Mouse (Mus musculus) cortical plate, adult 2 months (tissue): ENCODE data around the gene Trp53i13. TPM values are rescaled to one million over a fixed set of nuclear protein-coding genes. Genes with fewer than 3 reads are reported as not detected.
A peak's percentile ranks its signal among the peaks of the same experiment; 100 is the strongest.
"Not testable (repeated sequence)": the region's sequence is repeated elsewhere in the genome, so short reads cannot be mapped to it uniquely, and the experiment has no call there.

ENCODE experiments used
- H3K27ac ChIP-seq: fragments of 200-500 bp; 2 replicates; pipeline ENCODE4 v1.5.1; 2012; ENCODE audit warnings: low read length, control low read depth, inconsistent platforms; ENCODE audit not compliant: insufficient read depth
- H3K4me1 ChIP-seq: fragments of 200-500 bp; 2 replicates; pipeline ENCODE4 v1.6.1; 2011; ENCODE audit warnings: low read length; ENCODE audit not compliant: control insufficient read depth, insufficient read depth
- H3K4me3 ChIP-seq: fragments of 200-500 bp; 2 replicates; pipeline ENCODE4 v1.5.1; 2011; ENCODE audit warnings: mild to moderate bottlenecking, low read length, control low read depth; ENCODE audit not compliant: insufficient read depth
- CTCF ChIP-seq: fragments of 200-500 bp; IDR thresholded peaks from 2 replicates; pipeline ENCODE4 v1.5.1; 2011; ENCODE audit warnings: mild to moderate bottlenecking, control low read depth, low read length; ENCODE audit not compliant: insufficient read depth; ENCODE audit errors: extremely low read depth
- POLR2A ChIP-seq: fragments of 200-500 bp; IDR thresholded peaks from 2 replicates; pipeline ENCODE4 v1.6.1; 2011; ENCODE audit warnings: mild to moderate bottlenecking, low read length, control low read depth; ENCODE audit not compliant: insufficient read depth; ENCODE audit errors: extremely low read depth
- polyA plus RNA-seq: library from polyadenylated mRNA; depleted of rRNA; stranded (reverse); fragments of >200 nt; gene quantifications from 2 replicates; pipeline ENCODE4 v1.2.3, GENCODE M21; 2012; rRNA removed

Gene Trp53i13
- polyA plus RNA-seq: 6.8 and 7.2 TPM in 2 replicates

DNA sequence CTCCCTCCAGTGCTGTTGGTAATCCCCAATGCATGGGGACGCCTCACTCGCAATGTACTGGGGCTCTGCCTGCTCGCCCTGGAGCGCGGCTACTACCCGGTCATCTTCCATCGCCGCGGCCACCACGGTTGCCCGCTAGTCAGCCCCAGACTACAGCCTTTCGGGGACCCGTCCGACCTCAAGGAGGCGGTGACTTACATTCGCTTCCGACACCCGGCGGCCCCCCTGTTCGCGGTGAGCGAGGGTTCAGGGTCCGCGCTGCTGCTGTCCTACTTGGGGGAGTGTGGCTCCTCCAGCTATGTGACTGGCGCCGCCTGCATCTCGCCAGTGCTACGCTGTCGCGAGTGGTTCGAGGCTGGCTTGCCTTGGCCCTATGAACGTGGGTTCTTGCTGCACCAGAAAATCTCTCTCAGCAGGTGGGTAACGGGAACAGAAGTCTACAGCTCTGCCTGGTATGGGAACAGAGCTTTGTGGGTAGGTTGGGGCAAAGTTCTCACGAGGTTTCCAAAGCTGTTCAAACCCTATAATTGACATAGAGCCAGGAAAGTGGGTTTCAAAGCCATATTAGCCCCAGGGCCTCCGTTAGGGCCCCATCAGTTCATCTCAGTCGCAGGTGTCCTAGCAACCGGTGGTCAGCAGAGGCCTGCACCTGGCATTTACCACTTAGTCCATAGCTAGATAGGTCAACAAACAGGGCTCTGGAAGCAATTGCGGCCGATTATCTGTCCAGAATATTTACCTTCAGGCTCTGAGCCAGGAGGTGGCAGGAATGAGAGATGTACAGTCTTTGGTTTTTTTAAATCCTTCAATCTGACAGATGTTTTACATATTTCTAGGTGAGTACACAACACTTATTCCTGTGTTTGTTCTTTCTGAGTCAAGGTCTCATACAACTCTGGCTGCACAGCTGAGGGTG lies at the start of gene Trp53i13:
Gene Trp53i13 (minus strand): TSS at position 344 of the 916 bp plus-strand sequence.
- no peak for TF ChIP-seq CTCF
- no peak for TF ChIP-seq POLR2A
- Histone ChIP-seq H3K4me3 (peak within 1 kb of the TSS; percentile 24), H3K27ac (no peak within 1 kb of the TSS), H3K4me1 (peaks cover 1% of the 10 kb centered on the region; the same call in 1 of the 2 replicates)

DNA sequence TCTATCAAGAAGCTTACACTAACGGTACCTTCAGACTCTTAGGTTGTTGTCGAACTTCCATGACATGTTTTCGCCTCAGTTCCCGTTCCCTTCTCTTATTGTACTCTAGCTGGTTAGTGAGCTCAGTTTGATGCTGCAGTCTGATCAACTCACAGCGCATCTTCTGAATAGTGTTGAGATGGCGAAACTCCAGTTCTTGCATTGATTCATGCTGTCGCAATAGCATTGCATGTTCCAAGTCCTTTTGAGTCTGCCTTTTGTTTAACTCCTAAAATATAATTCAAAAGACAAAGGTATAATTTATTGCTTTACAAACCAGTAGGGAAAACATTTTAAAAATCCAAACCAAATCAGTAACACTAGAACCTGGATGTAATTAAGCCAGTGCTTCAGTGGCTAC lies 29.5 kb upstream of the Trp53i13 start:
- H3K4me3 ChIP-seq: no peak overlapping the region
- H3K27ac ChIP-seq: no peak overlapping the region
- H3K4me1 ChIP-seq: no peaks in the 10 kb centered on the region
- TF ChIP-seq CTCF (no peak), POLR2A (no peak)

DNA sequence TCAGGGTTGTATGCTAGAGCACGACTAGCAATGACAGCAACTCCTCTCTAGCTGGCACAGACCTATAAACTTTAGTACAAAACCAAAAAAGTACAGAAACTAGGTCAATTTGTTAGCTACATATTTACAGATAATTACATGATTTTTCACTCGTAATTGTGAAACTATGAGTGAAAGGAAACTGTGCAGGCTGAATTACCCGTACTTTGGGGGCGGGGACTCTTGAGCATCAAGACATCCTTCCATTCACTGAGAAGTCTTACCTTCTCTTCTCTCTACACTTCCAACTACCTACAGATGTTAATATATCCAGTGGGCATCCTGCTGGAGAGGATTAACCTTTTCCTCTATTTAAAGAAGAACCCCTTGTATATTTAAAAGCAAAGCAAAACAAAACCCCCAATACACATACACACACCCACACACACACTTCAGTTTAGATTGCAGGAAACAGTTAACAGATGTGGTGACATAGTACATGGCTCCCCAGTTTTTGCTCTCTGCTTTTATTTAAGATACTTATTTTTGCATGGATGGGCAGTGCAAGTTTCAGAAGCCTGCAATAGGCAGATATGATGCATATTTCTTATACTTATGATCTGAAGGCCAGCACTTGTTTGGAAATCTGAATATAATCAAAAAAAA lies 16.5 kb upstream of the Trp53i13 start:
- no peaks in the 10 kb centered on the region for H3K4me1 ChIP-seq
- H3K4me3 ChIP-seq: no peak overlapping the region
- TF ChIP-seq POLR2A (no peak), CTCF (no peak)
- H3K27ac ChIP-seq: no peak overlapping the region

DNA sequence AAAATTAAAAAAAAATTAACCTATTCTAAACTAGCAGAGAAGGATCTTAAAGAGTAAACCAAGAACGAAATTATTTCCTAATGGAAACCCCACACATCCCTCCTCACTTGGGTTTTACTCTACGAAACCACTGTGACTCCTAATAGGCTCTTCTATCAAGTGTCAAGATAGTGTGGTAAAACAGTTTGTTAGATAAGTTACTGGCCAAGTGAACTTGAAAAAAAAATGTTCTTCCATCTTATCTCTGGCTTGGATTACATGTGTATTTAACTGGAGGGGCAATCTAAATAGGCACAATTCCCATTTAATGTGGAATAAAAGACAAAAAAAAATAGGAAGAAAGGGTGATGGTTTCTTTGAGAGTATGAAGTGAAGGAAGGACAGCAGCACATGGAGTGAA lies 15.1 kb upstream of the Trp53i13 start:
- TF ChIP-seq POLR2A (no peak), CTCF (no peak)
- Histone ChIP-seq H3K27ac (no peak overlapping the region), H3K4me1 (no peaks in the 10 kb centered on the region), H3K4me3 (no peak overlapping the region)

DNA sequence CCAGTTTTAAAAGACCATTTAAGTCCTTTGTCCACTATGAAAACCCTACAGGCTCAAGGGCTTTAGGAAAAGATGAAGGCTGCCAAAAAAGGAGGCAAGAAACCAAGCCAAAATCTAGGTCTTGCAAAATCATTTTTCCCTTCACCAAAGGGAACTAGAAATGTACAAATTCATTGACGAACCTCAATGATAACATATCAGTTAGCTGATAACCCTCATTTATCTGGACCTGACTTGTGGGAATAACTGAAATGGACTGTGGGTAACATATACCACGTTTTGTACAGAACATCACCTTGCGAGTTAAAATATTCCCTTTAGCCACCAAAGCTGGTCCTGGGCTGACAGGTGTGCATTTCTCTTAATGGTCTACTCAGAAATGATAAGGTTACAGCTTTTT lies 13.9 kb upstream of the Trp53i13 start:
- no peaks in the 10 kb centered on the region for H3K4me1 ChIP-seq
- no peak for TF ChIP-seq POLR2A
- no peak for TF ChIP-seq CTCF
- no peak overlapping the region for H3K27ac ChIP-seq
- no peak overlapping the region for H3K4me3 ChIP-seq

DNA sequence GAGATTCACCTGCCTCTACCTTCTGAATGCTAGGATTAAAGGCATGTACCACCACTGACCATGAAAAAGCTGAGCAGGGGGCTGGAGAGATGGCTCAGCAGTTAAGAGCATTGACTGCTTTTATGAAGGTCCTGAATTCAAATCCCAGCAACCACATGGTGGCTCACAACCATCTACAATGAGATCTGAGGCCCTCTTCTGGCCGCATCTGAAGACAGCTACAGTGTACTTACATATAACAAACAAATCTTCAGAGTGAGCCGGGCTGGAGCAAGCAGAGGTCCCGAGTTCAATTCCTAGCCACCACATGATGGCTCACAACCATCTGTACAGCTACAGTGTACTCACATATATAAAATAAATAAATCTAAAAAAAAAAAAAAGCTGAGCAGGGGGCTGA lies 12.6 kb upstream of the Trp53i13 start:
- H3K27ac ChIP-seq, H3K4me1 ChIP-seq, H3K4me3 ChIP-seq: not testable (repeated sequence)

DNA sequence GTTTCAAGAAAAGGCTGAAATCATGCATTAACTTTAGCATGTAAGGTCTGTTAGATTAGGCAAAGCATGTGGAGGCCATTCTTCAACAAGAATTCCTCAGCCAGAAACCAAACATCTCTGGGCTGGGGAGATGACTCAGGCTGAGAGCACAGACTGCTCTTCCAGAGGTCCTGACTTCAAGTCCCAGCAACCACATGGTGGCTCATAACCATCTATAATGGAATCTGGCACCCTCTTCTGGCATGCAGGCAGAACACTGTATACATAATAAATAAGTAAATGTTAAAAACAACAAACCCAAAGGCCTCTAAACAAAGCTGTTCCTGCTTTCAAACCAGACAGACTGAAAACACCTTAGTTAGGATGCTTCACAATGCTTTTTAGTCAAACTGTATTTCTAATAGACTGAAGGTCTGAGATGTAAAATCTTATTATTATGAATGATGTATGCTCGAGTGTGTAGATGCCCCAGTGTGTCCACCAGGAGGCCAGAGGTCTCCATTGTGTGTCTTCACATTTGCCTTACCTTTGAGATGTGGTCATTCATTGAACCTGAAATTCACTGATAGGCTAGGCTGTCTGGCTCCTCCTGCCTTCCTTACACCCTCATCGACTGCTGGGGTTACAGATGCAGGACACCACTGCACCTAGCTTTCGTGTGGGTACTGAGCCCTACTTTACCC lies 10.2 kb upstream of the Trp53i13 start:
- Histone ChIP-seq H3K27ac (no peak overlapping the region), H3K4me1 (no peaks in the 10 kb centered on the region), H3K4me3 (no peak overlapping the region)
- no peak for TF ChIP-seq POLR2A
- TF ChIP-seq CTCF: no peak

DNA sequence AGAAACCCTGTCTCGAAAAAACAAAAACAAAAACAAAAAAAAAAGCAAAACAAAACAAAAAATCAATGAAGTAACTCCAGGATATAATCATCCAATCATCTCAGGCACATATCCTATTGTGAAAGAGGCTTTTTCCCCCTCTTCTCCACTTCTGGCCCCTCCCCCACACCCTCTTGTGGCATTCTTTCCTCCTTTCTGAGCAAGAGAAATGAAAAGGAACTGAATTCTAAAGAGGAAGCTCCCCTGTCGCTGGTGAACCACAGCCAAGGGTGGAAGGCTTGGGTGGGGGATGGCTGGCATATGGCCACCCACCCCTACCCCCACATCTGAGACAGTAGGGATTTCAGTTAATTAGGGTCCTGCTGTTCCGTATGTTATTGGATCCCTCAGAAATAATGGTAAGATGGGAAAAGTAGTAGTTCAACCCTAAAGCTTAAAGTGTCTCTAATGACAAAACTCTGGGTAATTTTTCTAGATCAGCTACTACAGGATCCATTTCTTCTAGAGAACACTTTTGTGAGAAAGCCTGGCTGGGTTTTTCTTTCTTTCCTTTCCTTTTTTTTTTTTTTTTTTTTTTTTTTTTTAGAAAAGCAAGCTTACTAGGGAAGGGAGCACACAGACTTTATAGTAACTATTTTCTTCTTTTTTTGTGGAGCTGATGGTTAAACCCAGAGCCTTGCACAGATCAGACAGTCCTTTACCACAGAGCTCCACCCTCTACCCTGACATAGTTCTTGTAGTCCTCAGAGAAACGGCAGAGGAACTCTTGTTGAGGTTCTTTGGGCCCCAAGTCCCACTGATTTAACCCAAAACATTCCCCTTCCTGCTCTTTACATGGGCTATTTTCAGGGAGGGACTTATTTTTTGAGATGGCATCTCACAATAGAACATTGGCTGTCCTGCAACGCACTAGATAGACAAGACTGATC lies 5.1 kb upstream of the Trp53i13 start:
- no peak overlapping the region for H3K27ac ChIP-seq
- H3K4me3 ChIP-seq: no peak overlapping the region
- TF ChIP-seq POLR2A (no peak), CTCF (no peak)
- H3K4me1 ChIP-seq: no peaks in the 10 kb centered on the region

DNA sequence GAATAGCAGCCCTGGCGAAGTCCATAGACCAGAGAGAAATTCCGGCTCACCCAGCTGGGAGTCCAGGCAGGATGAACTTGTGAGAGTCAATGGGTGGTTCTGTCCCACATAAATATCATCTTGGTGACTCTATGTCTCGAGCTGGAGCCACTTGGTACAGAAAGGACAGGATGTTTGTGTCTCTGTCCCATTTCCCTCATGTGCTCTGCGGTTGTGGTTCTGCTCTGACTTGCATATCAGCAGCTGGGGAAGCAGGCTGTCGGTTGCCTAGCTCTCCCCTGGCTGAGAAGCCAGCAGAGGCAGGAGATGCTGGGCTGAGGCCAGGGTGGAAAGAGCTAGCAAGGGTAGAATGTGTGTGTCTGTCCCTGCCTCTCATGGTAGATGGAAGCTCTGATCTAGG lies 3.3 kb upstream of the Trp53i13 start, which contains the start of gene Gm10392:
Gene Gm10392 (minus strand): TSS at position 156 of the 400 bp plus-strand sequence.
- Histone ChIP-seq H3K4me3 (no peak within 1 kb of the TSS), H3K4me1 (no peaks in the 10 kb centered on the region), H3K27ac (no peak within 1 kb of the TSS)
- no peak for TF ChIP-seq POLR2A
- no peak for TF ChIP-seq CTCF
